Mouse (Mus musculus): ENCODE results near the gene Qser1. TPM values are rescaled to one million over a fixed set of nuclear protein-coding genes. Genes with fewer than 3 reads are reported as not detected.
A peak's percentile ranks its signal among the peaks of the same experiment; 100 is the strongest.
"Not testable (repeated sequence)": the region's sequence is repeated elsewhere in the genome, so short reads cannot be mapped to it uniquely, and the experiment has no call there.

The Qser1 gene
- polyA plus RNA-seq (2015; fragmentation: Nextera tagmentation; extraction: Ambion mirVana): 11.9 and 12.1 TPM in 2 replicates

GRCm38 (mm10) chr2:104816371-104816827, at the start of gene Qser1:
Gene Qser1 (minus strand): TSS chr2:104816760.
- H3K4me3 ChIP-seq: peak within 1 kb of the TSS; percentile 89
- no peaks in the 10 kb centered on the region for H3K9me3 ChIP-seq
- H3K9ac ChIP-seq (replicated peaks): peak within 1 kb of the TSS; percentile 100
- no peaks in the 10 kb centered on the region for H3K27me3 ChIP-seq
- H3K4me1 ChIP-seq: peaks cover 29% of the 10 kb centered on the region
- no peaks in the 10 kb centered on the region for H3K36me3 ChIP-seq
- ATAC-seq (replicated peaks): peak; percentile 76; the same call in 1 of the 2 replicates
- 1% methylated on average over 44 of the region's 50 CpGs for WGBS
- peak within 1 kb of the TSS; percentile 62 for H3K4me2 ChIP-seq (replicated peaks)
- peak within 1 kb of the TSS; percentile 99 for H3K27ac ChIP-seq (replicated peaks)

DNA sequence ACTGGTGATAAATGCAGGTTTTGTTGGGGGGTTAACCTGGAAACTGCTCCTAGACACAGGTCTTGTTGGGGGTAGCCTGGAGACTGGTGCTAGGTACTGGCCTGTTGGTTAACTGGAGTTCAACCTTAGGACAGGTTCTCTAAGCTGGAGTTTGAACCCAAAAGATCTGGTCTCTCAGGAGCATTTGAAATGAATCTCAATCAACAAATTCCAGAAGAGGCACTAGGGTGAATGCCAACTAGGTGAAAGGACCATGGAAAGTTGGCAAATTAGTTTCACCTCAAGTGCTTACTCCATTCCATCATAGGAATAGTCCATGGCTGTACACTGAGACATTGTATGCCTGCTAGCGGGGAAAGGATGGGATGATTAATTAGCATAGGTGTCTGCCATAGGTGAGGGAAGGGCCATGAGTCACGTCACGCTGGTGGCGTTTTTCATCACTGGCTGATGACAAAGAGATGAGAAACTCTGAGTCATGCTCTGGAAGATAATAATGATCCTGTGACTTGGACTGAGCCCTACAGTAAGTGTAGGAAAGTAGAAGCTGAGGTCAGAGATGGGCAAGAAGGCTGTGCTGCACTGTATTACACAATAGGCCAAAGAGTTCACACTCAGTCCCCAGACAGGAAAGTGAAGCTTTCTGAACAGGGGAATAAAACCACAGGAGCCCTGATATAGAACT, 47.8 kb upstream of the Qser1 start:
- Histone ChIP-seq H3K4me1 (no peaks in the 10 kb centered on the region), H3K9ac (replicated peaks) (no peak overlapping the region), H3K4me2 (replicated peaks) (no peak overlapping the region), H3K27me3 (no peaks in the 10 kb centered on the region), H3K9me3 (no peaks in the 10 kb centered on the region), H3K36me3 (no peaks in the 10 kb centered on the region), H3K4me3 (no peak overlapping the region), H3K27ac (replicated peaks) (no peak overlapping the region)
- WGBS: 92% methylated on average over 4 of the region's 4 CpGs
- no peak for ATAC-seq (replicated peaks)

DNA sequence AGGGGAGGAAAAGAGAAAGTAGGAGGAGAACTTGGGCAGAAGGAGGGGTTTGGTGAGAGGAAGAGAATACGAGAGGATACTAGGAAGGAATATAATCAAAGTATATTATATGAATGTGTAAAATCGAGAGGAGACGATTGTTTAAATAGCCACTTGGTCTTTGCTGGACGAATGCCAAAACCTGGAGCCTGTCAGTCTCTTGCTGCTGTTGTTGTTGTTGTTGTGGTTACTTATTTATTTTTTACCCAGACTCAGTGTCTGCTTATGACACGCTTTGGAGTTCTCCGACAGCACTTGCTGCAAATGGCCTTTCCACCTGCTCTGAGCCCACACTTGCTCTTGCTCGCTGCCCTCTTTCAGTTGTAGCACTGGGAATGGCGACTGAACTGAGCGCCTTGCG, 43.9 kb upstream of the Qser1 start:
- H3K27ac ChIP-seq (replicated peaks): no peak overlapping the region
- no peak overlapping the region for H3K4me3 ChIP-seq
- no peak for ATAC-seq (replicated peaks)
- H3K9me3 ChIP-seq: no peaks in the 10 kb centered on the region
- no peaks in the 10 kb centered on the region for H3K36me3 ChIP-seq
- no peak overlapping the region for H3K9ac ChIP-seq (replicated peaks)
- H3K27me3 ChIP-seq: no peaks in the 10 kb centered on the region
- H3K4me2 ChIP-seq (replicated peaks): no peak overlapping the region
- WGBS: 79% methylated on average over 10 of the region's 10 CpGs
- no peaks in the 10 kb centered on the region for H3K4me1 ChIP-seq

- no peaks in the 10 kb centered on the region for H3K9me3 ChIP-seq
- 88% methylated on average over 5 of the region's 5 CpGs for WGBS
Observed at GRCm38 (mm10) chr2:104859060-104859459, 42.5 kb upstream of the Qser1 start.

DNA sequence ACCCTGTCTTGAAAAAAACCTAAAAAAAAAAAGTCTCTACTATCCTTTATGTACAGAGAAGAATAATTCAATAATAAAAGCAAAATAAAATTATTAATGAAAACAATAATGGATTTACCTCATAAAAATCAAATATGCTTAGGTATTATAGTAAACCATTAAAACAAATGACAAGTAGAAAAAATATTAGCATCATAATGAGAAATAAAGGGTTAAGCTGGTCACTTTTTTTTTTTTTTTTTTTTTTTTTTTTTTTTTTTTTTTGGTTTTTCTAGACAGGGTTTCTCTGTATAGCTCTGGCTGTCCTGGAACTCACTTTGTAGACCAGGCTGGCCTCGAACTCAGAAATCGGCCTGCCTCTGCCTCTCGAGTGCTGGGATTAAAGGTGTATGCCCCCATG, 41.5 kb upstream of the Qser1 start:
- H3K4me3 ChIP-seq; H3K27ac ChIP-seq (replicated peaks); ATAC-seq (replicated peaks); H3K4me1 ChIP-seq; H3K27me3 ChIP-seq; H3K9me3 ChIP-seq; H3K36me3 ChIP-seq; H3K9ac ChIP-seq (replicated peaks); H3K4me2 ChIP-seq (replicated peaks): not testable (repeated sequence)
- WGBS: 88% methylated on average over 3 of the region's 3 CpGs

More at GRCm38 (mm10) chr2:104859060-104859459, 42.5 kb upstream of the Qser1 start:
- no peak overlapping the region for H3K4me3 ChIP-seq
- no peak overlapping the region for H3K9ac ChIP-seq (replicated peaks)
- no peaks in the 10 kb centered on the region for H3K27me3 ChIP-seq
- H3K4me2 ChIP-seq (replicated peaks): no peak overlapping the region
- H3K4me1 ChIP-seq: no peaks in the 10 kb centered on the region
- H3K36me3 ChIP-seq: no peaks in the 10 kb centered on the region
- no peak overlapping the region for H3K27ac ChIP-seq (replicated peaks)
- ATAC-seq (replicated peaks): no peak

- Histone ChIP-seq H3K4me1 (no peaks in the 10 kb centered on the region), H3K36me3 (no peaks in the 10 kb centered on the region), H3K4me3 (no peak overlapping the region), H3K9ac (replicated peaks) (no peak overlapping the region), H3K4me2 (replicated peaks) (no peak overlapping the region), H3K27ac (replicated peaks) (no peak overlapping the region), H3K27me3 (no peaks in the 10 kb centered on the region), H3K9me3 (no peaks in the 10 kb centered on the region)
- ATAC-seq (replicated peaks): no peak
- WGBS: 53% methylated on average over 1 of the region's 1 CpGs
Observed at GRCm38 (mm10) chr2:104856218-104856617, 39.7 kb upstream of the Qser1 start.

- H3K4me3 ChIP-seq: no peak overlapping the region
- H3K9ac ChIP-seq (replicated peaks): no peak overlapping the region
- no peaks in the 10 kb centered on the region for H3K4me1 ChIP-seq
- no peak overlapping the region for H3K27ac ChIP-seq (replicated peaks)
- no peak for ATAC-seq (replicated peaks)
- WGBS: 17% methylated on average over 3 of the region's 3 CpGs
- peaks cover 3% of the 10 kb centered on the region; the same call in 1 of the 2 replicates for H3K27me3 ChIP-seq
- H3K4me2 ChIP-seq (replicated peaks): no peak overlapping the region
- no peaks in the 10 kb centered on the region for H3K36me3 ChIP-seq
- no peaks in the 10 kb centered on the region for H3K9me3 ChIP-seq
Observed at GRCm38 (mm10) chr2:104855732-104856131, 39.2 kb upstream of the Qser1 start.

DNA sequence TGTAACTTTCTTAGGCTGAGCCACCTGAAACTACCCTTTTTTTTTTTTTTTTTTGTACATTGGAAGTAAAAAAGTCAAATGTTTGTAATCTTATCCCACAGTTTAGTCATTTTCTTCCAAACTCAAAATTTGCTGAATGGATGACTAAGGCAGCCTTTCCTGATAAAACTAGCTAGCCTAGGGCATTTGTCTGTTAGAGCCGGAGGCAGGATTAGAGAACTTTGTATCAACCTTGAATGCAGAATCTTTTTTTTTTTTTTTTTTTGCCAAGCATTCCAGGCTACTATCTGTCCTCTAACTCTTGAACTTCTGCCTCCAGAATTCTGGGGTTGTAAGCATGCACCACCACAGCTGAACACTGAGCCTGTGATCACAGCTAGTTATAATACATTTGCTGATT, 38.3 kb upstream of the Qser1 start:
- Histone ChIP-seq H3K36me3 (no peaks in the 10 kb centered on the region), H3K4me3 (no peak overlapping the region), H3K27me3 (peaks cover 6% of the 10 kb centered on the region; the same call in 1 of the 2 replicates), H3K4me1 (peaks cover 1% of the 10 kb centered on the region), H3K27ac (replicated peaks) (no peak overlapping the region), H3K4me2 (replicated peaks) (no peak overlapping the region), H3K9me3 (no peaks in the 10 kb centered on the region), H3K9ac (replicated peaks) (no peak overlapping the region)
- ATAC-seq (replicated peaks): no peak
- WGBS: 73% methylated on average over 1 of the region's 1 CpGs

DNA sequence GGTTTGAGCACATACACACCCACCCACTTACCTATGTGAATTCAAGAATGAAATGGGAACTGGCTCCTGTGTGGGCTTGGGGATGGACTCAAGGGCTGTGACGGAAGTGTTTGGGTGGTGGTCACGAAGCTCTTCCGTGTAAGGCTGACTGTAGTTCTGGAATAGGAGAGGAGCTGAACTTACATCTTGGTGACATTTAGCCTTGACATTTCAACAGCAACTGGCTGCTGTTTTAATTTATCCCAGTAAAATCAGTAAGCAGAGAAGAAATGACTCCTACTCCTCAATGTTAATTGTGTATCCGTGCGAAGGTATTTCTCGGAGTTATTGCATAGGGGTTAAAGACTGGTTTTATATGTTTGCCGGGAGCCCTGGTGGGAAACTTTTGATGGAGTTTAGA, 36.0 kb upstream of the Qser1 start:
- H3K4me1 ChIP-seq: peaks cover 10% of the 10 kb centered on the region
- H3K9me3 ChIP-seq: no peaks in the 10 kb centered on the region
- H3K36me3 ChIP-seq: no peaks in the 10 kb centered on the region
- H3K4me2 ChIP-seq (replicated peaks): no peak overlapping the region
- WGBS: 93% methylated on average over 7 of the region's 7 CpGs
- no peak overlapping the region for H3K27ac ChIP-seq (replicated peaks)
- no peak overlapping the region for H3K4me3 ChIP-seq
- H3K27me3 ChIP-seq: peaks cover 6% of the 10 kb centered on the region; the same call in 1 of the 2 replicates
- H3K9ac ChIP-seq (replicated peaks): no peak overlapping the region
- ATAC-seq (replicated peaks): no peak

DNA sequence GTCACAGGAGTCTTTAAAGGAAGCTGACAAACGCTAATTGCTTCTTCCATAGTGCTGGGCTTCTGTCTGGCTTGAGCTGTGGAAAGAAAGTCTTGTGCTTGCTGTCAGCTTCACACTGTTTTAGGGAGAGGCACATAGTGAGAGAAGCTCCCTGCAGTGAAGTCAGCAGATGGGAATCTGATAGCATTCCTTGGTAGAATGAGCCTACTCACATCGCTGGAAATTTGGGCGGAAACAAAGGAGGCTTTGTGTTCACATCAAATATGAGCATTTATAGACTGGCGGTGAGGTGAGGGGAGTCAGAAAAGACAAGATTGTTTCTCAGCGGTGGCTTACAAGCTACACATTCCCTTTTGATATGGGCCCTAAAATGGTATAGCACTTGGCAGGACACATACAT, 35.1 kb upstream of the Qser1 start:
- peaks cover 10% of the 10 kb centered on the region for H3K4me1 ChIP-seq
- no peak overlapping the region for H3K4me3 ChIP-seq
- H3K27ac ChIP-seq (replicated peaks): no peak overlapping the region
- no peaks in the 10 kb centered on the region for H3K36me3 ChIP-seq
- H3K9ac ChIP-seq (replicated peaks): no peak overlapping the region
- no peaks in the 10 kb centered on the region for H3K9me3 ChIP-seq
- no peak for ATAC-seq (replicated peaks)
- H3K27me3 ChIP-seq: peaks cover 6% of the 10 kb centered on the region; the same call in 1 of the 2 replicates
- WGBS: 16% methylated on average over 5 of the region's 5 CpGs
- no peak overlapping the region for H3K4me2 ChIP-seq (replicated peaks)

DNA sequence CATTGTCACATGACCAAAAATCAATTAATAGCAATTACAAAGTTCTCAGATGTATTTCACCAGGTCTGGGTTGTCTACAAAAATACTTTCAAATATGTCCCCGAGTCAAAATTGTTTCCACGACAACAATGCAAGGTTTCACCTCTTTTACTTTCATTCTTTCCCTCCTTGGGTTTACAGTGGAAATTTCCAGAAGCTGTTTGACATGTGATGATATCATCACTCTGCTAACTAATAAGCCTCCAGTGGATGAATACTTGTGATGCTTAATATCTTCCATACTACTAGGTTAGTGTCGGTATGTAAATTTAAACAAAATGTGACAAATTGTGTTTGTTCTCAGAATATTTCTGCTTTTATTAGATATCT, 33.4 kb upstream of the Qser1 start:
- Histone ChIP-seq H3K36me3 (no peaks in the 10 kb centered on the region), H3K9me3 (no peaks in the 10 kb centered on the region), H3K4me1 (peaks cover 10% of the 10 kb centered on the region), H3K27ac (replicated peaks) (no peak overlapping the region), H3K9ac (replicated peaks) (peak overlapping the region; percentile 36), H3K27me3 (peaks cover 6% of the 10 kb centered on the region; the same call in 1 of the 2 replicates), H3K4me2 (replicated peaks) (peak overlapping the region; percentile 83), H3K4me3 (peak overlapping the region; percentile 45)
- WGBS: 69% methylated on average over 3 of the region's 3 CpGs
- ATAC-seq (replicated peaks): no peak

DNA sequence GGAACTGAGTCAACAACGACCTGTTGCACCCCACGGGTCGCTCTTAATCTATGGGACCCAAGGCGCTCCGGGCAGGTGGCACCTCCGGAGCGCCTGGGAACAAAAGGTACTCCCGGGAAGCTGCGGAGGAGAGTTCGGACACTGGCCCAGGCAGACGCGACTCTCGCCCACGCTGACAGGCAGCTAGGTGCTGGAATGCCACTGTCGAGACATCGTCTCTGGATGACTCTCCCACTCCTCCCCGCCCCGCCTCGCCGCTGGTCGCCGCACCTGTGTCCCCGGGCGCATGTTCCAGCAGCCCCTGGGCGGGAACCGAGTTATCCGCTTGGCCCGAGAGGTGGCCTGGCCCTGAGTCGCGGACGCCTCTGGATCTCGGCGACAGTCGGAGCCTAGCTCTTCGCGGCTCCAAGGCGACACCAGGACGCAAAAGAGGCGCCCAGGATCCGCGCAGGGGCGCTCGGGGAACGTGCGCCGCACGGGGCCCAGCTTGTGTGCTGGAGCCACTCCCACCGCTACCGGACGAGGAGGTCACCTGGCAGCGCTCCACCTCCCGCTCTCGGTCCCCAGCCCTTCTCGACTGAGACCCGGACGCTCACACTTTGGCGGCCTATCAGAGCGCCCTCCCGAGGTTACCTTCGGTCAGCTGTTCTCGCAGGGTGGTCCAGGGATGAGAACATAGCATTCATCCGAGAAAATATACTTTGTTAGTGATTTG, 32.9 kb upstream of the Qser1 start, which contains the start of gene Prrg4:
Gene Prrg4 (minus strand): TSS at position 601 of the 715 bp plus-strand sequence.
- peaks cover 6% of the 10 kb centered on the region; the same call in 1 of the 2 replicates for H3K27me3 ChIP-seq
- H3K4me2 ChIP-seq (replicated peaks): peak within 1 kb of the TSS; percentile 83
- H3K36me3 ChIP-seq: no peaks in the 10 kb centered on the region
- H3K9me3 ChIP-seq: no peaks in the 10 kb centered on the region
- peak; percentile 87 for ATAC-seq (replicated peaks)
- H3K27ac ChIP-seq (replicated peaks): no peak within 1 kb of the TSS
- peak within 1 kb of the TSS; percentile 45 for H3K4me3 ChIP-seq
- under 1% methylated on average over 62 of the region's 62 CpGs for WGBS
- H3K4me1 ChIP-seq: peaks cover 10% of the 10 kb centered on the region
- H3K9ac ChIP-seq (replicated peaks): peak within 1 kb of the TSS; percentile 36
